Mouse (Mus musculus): ENCODE measurements at regions not wholly inside any gene's neighbourhood (a gene's known extent, or its start where the extent isn't known, plus 50 kb on each side); places are given as distances from the start of the nearest gene placed in this dataset.

DNA sequence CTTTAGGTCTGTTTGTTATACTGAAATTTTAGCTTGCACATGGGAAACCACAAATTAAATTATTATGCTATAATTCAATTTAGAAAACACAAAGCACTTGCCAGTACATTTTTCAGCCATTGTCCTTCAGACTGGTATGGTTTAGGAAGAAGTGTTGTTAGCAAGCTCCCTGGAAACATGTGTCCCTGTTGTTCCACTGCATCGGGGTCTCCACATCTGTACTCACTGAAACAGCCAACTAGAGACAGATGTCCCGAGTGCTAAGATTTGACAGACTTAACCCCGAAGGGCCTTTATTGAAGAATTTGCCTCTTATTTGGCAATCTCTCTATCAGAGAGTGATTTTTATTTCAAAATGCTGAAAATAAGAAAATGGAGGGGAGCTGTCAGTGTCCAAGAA, 362.6 kb downstream of the Rfpl4b start:
- WGBS, result 26% methylated on average over 3 of the region's 3 CpGs
- no peak overlapping the region for H3K9ac ChIP-seq (ENCODE audit: low read depth, low read length)
- H3K4me1 ChIP-seq (ENCODE audit: control insufficient read depth, insufficient read depth, low read length), result peaks cover 8% of the 10 kb centered on the region; the same call in 1 of the 2 replicates
- H3K36me3 ChIP-seq (ENCODE audit: control insufficient read depth, insufficient read depth, low read length), result no peaks in the 10 kb centered on the region
- H3K27me3 ChIP-seq (replicated peaks; ENCODE audit: control insufficient read depth, insufficient read depth, low read length), result no peaks in the 10 kb centered on the region
- no peaks in the 10 kb centered on the region for H3K9me3 ChIP-seq (ENCODE audit: control insufficient read depth, low read length)
- ATAC-seq (ENCODE audit: low read depth) (peak; percentile 76; the same call in 1 of the 2 replicates), DNase-seq (ENCODE audit: low spot score) (peak; percentile 88)
- H3K4me3 ChIP-seq (ENCODE audit: low read depth, low read length), result no peak overlapping the region
- peak overlapping the region; percentile 53 for H3K27ac ChIP-seq (replicated peaks; ENCODE audit: low read depth, low read length)
- H3K4me2 ChIP-seq (ENCODE audit: low read depth, low read length), result no peak overlapping the region

DNA sequence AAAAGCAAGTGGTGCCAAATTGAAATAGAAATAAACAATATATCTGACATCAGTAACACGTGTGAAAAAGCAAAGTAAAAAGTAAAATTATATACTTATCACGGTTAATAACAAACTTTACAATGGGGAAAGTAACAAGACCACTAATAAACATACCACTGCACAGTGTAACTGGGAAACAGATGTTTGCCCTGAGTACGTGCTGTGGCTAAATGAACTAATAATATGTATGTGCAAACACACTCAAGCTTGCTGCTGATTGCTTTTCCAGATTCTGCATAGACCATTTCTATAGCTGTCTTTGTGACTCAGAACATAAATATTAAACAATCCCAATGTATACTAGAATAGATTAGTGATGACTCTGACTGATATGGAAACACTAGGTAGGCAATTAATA, 363.2 kb downstream of the Rfpl4b start:
- Histone ChIP-seq H3K27me3 (replicated peaks; ENCODE audit: control insufficient read depth, insufficient read depth, low read length) (no peaks in the 10 kb centered on the region), H3K27ac (replicated peaks; ENCODE audit: low read depth, low read length) (no peak overlapping the region; the same call in 1 of the 2 replicates), H3K4me3 (ENCODE audit: low read depth, low read length) (no peak overlapping the region), H3K4me1 (ENCODE audit: control insufficient read depth, insufficient read depth, low read length) (peaks cover 8% of the 10 kb centered on the region; the same call in 1 of the 2 replicates), H3K36me3 (ENCODE audit: control insufficient read depth, insufficient read depth, low read length) (no peaks in the 10 kb centered on the region), H3K4me2 (ENCODE audit: low read depth, low read length) (no peak overlapping the region), H3K9ac (ENCODE audit: low read depth, low read length) (no peak overlapping the region), H3K9me3 (ENCODE audit: control insufficient read depth, low read length) (no peaks in the 10 kb centered on the region)
- 47% methylated on average over 3 of the region's 3 CpGs for whole genome bisulfite sequencing
- DNase-seq (ENCODE audit: low spot score) (peak; percentile 58), ATAC-seq (ENCODE audit: low read depth) (0 out of 2 replicates have a peak, but pooled peaks have one; percentile 47)

- H3K9me3 ChIP-seq (ENCODE audit: control insufficient read depth, low read length), result no peaks in the 10 kb centered on the region
- DNase-seq (ENCODE audit: low spot score) (no peak), ATAC-seq (ENCODE audit: low read depth) (no peak)
- no peaks in the 10 kb centered on the region for H3K27me3 ChIP-seq (replicated peaks; ENCODE audit: control insufficient read depth, insufficient read depth, low read length)
- no peak overlapping the region for H3K4me2 ChIP-seq (ENCODE audit: low read depth, low read length)
- no peaks in the 10 kb centered on the region for H3K36me3 ChIP-seq (ENCODE audit: control insufficient read depth, insufficient read depth, low read length)
- H3K4me3 ChIP-seq (ENCODE audit: low read depth, low read length), result no peak overlapping the region
- H3K27ac ChIP-seq (replicated peaks; ENCODE audit: low read depth, low read length), result no peak overlapping the region
- H3K9ac ChIP-seq (ENCODE audit: low read depth, low read length), result no peak overlapping the region
- peaks cover 8% of the 10 kb centered on the region; the same call in 1 of the 2 replicates for H3K4me1 ChIP-seq (ENCODE audit: control insufficient read depth, insufficient read depth, low read length)
These were observed 364.8 kb downstream of the Rfpl4b start for GRCm38 (mm10) chr10:38456786-38457185.

- DNase-seq (ENCODE audit: low spot score) (no peak), ATAC-seq (ENCODE audit: low read depth) (no peak)
- 75% methylated on average over 4 of the region's 4 CpGs for WGBS
- no peak overlapping the region for H3K27ac ChIP-seq (replicated peaks; ENCODE audit: low read depth, low read length)
- H3K4me1 ChIP-seq (ENCODE audit: control insufficient read depth, insufficient read depth, low read length), result peaks cover 4% of the 10 kb centered on the region; the same call in 1 of the 2 replicates
- H3K36me3 ChIP-seq (ENCODE audit: control insufficient read depth, insufficient read depth, low read length), result no peaks in the 10 kb centered on the region
- H3K4me3 ChIP-seq (ENCODE audit: low read depth, low read length), result no peak overlapping the region
- no peak overlapping the region for H3K9ac ChIP-seq (ENCODE audit: low read depth, low read length)
- peaks cover 3% of the 10 kb centered on the region; the same call in 1 of the 2 replicates for H3K9me3 ChIP-seq (ENCODE audit: control insufficient read depth, low read length)
- H3K27me3 ChIP-seq (replicated peaks; ENCODE audit: control insufficient read depth, insufficient read depth, low read length), result no peaks in the 10 kb centered on the region
- H3K4me2 ChIP-seq (ENCODE audit: low read depth, low read length), result no peak overlapping the region
These were observed 372.3 kb downstream of the Rfpl4b start for GRCm38 (mm10) chr10:38449263-38449662.

- ATAC-seq (ENCODE audit: low read depth) (peak; percentile 55; the same call in 1 of the 2 replicates), DNase-seq (ENCODE audit: low spot score) (peak; percentile 77)
- 62% methylated on average over 1 of the region's 1 CpGs for WGBS
- no peaks in the 10 kb centered on the region for H3K36me3 ChIP-seq (ENCODE audit: control insufficient read depth, insufficient read depth, low read length)
- no peaks in the 10 kb centered on the region for H3K27me3 ChIP-seq (replicated peaks; ENCODE audit: control insufficient read depth, insufficient read depth, low read length)
- no peak overlapping the region for H3K4me3 ChIP-seq (ENCODE audit: low read depth, low read length)
- H3K27ac ChIP-seq (replicated peaks; ENCODE audit: low read depth, low read length), result peak overlapping the region; percentile 48
- H3K4me1 ChIP-seq (ENCODE audit: control insufficient read depth, insufficient read depth, low read length), result peaks cover 4% of the 10 kb centered on the region; the same call in 1 of the 2 replicates
- no peak overlapping the region for H3K4me2 ChIP-seq (ENCODE audit: low read depth, low read length)
- H3K9me3 ChIP-seq (ENCODE audit: control insufficient read depth, low read length), result peaks cover 3% of the 10 kb centered on the region; the same call in 1 of the 2 replicates
- H3K9ac ChIP-seq (ENCODE audit: low read depth, low read length), result no peak overlapping the region
These were observed 373.9 kb downstream of the Rfpl4b start for GRCm38 (mm10) chr10:38447706-38448105.

- DNase-seq (ENCODE audit: low spot score) (peak; percentile 84), ATAC-seq (ENCODE audit: low read depth) (peak; percentile 76)
These were observed 374.3 kb downstream of the Rfpl4b start for GRCm38 (mm10) chr10:38447256-38447655.

GRCm38 (mm10) chr10:38439286-38439685, 382.3 kb downstream of the Rfpl4b start:
- peak; percentile 26 for DNase-seq (ENCODE audit: low spot score)
- 63% methylated on average over 2 of the region's 2 CpGs for WGBS
- H3K4me3 ChIP-seq (ENCODE audit: low read depth, low read length), result no peak overlapping the region
- no peak overlapping the region for H3K4me2 ChIP-seq (ENCODE audit: low read depth, low read length)
- H3K9ac ChIP-seq (ENCODE audit: low read depth, low read length), result no peak overlapping the region
- no peak for ATAC-seq (ENCODE audit: low read depth)
- no peaks in the 10 kb centered on the region for H3K27me3 ChIP-seq (replicated peaks; ENCODE audit: control insufficient read depth, insufficient read depth, low read length)
- H3K4me1 ChIP-seq (ENCODE audit: control insufficient read depth, insufficient read depth, low read length), result no peaks in the 10 kb centered on the region
- no peak overlapping the region for H3K27ac ChIP-seq (replicated peaks; ENCODE audit: low read depth, low read length)
- peaks cover 4% of the 10 kb centered on the region for H3K9me3 ChIP-seq (ENCODE audit: control insufficient read depth, low read length)
- H3K36me3 ChIP-seq (ENCODE audit: control insufficient read depth, insufficient read depth, low read length), result no peaks in the 10 kb centered on the region

More at GRCm38 (mm10) chr10:38447256-38447655, 374.3 kb downstream of the Rfpl4b start:
- Histone ChIP-seq H3K9ac (ENCODE audit: low read depth, low read length) (no peak overlapping the region), H3K27me3 (replicated peaks; ENCODE audit: control insufficient read depth, insufficient read depth, low read length) (no peaks in the 10 kb centered on the region), H3K27ac (replicated peaks; ENCODE audit: low read depth, low read length) (peak overlapping the region; percentile 48), H3K4me3 (ENCODE audit: low read depth, low read length) (no peak overlapping the region), H3K4me2 (ENCODE audit: low read depth, low read length) (no peak overlapping the region), H3K9me3 (ENCODE audit: control insufficient read depth, low read length) (peaks cover 3% of the 10 kb centered on the region; the same call in 1 of the 2 replicates), H3K36me3 (ENCODE audit: control insufficient read depth, insufficient read depth, low read length) (no peaks in the 10 kb centered on the region), H3K4me1 (ENCODE audit: control insufficient read depth, insufficient read depth, low read length) (peaks cover 4% of the 10 kb centered on the region; the same call in 1 of the 2 replicates)

GRCm38 (mm10) chr10:38436907-38437306, 384.7 kb downstream of the Rfpl4b start:
- DNase-seq (ENCODE audit: low spot score), result no peak
- Histone ChIP-seq H3K27ac (replicated peaks; ENCODE audit: low read depth, low read length) (no peak overlapping the region), H3K4me2 (ENCODE audit: low read depth, low read length) (no peak overlapping the region), H3K4me3 (ENCODE audit: low read depth, low read length) (no peak overlapping the region), H3K4me1 (ENCODE audit: control insufficient read depth, insufficient read depth, low read length) (no peaks in the 10 kb centered on the region), H3K36me3 (ENCODE audit: control insufficient read depth, insufficient read depth, low read length) (no peaks in the 10 kb centered on the region), H3K9ac (ENCODE audit: low read depth, low read length) (no peak overlapping the region), H3K9me3 (ENCODE audit: control insufficient read depth, low read length) (peaks cover 11% of the 10 kb centered on the region), H3K27me3 (replicated peaks; ENCODE audit: control insufficient read depth, insufficient read depth, low read length) (no peaks in the 10 kb centered on the region)
- ATAC-seq (ENCODE audit: low read depth), result no peak
- WGBS, result 81% methylated on average over 3 of the region's 3 CpGs

DNA sequence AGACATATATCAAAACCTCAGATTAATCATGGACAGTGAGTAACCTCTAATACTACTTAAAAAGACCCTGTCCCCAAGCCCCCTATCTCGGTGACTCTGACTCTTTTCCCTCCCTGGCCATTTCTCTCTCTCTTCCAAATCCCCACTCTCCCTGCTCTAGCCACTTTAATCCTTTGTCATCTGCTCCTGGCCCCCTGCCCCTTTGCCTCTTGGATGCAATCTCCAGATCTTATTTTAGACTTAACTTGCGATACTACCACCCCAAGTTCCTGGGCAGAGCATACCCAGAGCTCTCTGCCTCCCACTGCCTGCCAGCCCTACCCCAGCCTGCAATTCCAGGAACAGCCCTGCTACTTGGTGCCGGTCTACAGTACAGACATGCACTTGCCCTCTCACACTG, 400.0 kb downstream of the Rfpl4b start:
- H3K4me1 ChIP-seq (ENCODE audit: control insufficient read depth, insufficient read depth, low read length), result no peaks in the 10 kb centered on the region
- no peak for ATAC-seq (ENCODE audit: low read depth)
- no peak overlapping the region for H3K4me2 ChIP-seq (ENCODE audit: low read depth, low read length)
- WGBS, result 87% methylated on average over 3 of the region's 3 CpGs
- no peak for DNase-seq (ENCODE audit: low spot score)
- no peak overlapping the region for H3K4me3 ChIP-seq (ENCODE audit: low read depth, low read length)
- H3K9me3 ChIP-seq (ENCODE audit: control insufficient read depth, low read length), result no peaks in the 10 kb centered on the region
- H3K9ac ChIP-seq (ENCODE audit: low read depth, low read length), result no peak overlapping the region
- no peaks in the 10 kb centered on the region for H3K27me3 ChIP-seq (replicated peaks; ENCODE audit: control insufficient read depth, insufficient read depth, low read length)
- H3K36me3 ChIP-seq (ENCODE audit: control insufficient read depth, insufficient read depth, low read length), result no peaks in the 10 kb centered on the region
- H3K27ac ChIP-seq (replicated peaks; ENCODE audit: low read depth, low read length), result no peak overlapping the region

Measured in embryonic facial prominence, embryonic 14.5 days (tissue).